Mouse (Mus musculus): ENCODE measurements around the gene Hccs. TPM values are rescaled to one million over a fixed set of nuclear protein-coding genes. Genes with fewer than 3 reads are reported as not detected.
"Not testable (repeated sequence)": the region's sequence is repeated elsewhere in the genome, so short reads cannot be mapped to it uniquely, and the experiment has no call there.

Gene Hccs
- 10 to 100 TPM; 65.2 to 69.3 TPM for total RNA-seq (2021)

- DNase-seq = peak; percentile 90
These were observed at the start of gene Hccs for GRCm38 (mm10) chrX:169319945-169320667. Gene Hccs, minus strand, starts transcription at chrX:169320372.

GRCm38 (mm10) chrX:169357146-169357772 lies 37.1 kb upstream of the Hccs start:
- DNase-seq = no peak

DNA sequence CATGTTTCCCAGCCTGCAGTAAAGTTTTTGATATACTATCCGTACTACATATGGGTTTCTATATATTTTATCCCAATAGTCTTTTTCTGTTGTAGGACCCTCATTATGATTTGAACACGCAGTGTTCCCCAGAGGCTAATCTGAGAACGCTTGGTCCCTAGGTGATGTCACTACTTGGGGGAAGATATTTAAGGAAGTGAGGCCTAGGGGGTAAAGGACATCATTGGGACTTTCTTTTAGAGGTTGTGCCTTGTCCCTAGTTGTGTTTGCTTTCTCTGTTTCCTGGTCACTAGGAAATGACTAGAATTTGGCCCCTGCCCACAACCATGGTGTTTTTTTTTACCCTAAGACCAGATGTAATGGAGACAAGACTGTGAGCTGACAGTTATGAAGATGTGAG lies 18.0 kb upstream of the Hccs start:
- no peak for DNase-seq

- no peak for DNase-seq
These were observed 17.4 kb upstream of the Hccs start for GRCm38 (mm10) chrX:169337559-169337958.

- peak; percentile 60 for DNase-seq
These were observed 12.1 kb upstream of the Hccs start for GRCm38 (mm10) chrX:169332264-169332663.

GRCm38 (mm10) chrX:169325929-169326595 lies 5.9 kb upstream of the Hccs start:
- DNase-seq = no peak

- not testable (repeated sequence) for DNase-seq
These were observed 465 bp upstream of the Hccs start for GRCm38 (mm10) chrX:169320668-169321005.

DNA sequence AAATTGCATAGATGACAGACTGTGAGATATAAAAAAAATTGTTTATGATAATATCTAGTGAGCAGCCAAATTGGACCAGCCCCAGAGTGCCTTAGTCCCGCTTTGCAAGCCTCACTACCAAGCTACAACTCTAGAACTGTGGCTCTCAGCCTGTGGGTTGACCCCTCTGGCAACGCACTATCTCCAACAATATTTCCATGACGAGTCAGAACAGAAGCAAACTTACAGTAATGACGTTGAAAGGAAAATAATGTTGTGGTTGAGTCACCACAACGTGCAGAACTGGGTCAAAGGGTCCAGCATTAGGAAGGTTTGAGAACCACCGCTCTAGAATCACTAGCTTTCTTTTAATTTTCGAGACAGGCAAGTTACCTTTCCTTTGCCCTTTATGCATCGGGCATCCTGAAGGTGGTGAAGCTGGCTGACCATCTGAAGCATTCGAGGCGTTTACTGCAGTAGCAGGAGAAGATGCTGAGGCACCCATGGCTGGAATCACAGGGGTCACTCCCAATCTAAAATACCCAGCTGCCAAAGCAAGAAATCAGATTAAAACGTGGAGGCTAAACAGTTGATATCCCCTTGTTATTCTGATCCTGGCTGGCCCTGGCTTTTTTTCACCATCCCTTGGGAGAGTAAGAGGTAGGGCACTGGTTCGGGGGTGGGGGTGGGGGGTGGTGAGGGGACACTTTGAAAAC lies 959 bp downstream of the Hccs start:
- peak; percentile 7 for DNase-seq

DNA sequence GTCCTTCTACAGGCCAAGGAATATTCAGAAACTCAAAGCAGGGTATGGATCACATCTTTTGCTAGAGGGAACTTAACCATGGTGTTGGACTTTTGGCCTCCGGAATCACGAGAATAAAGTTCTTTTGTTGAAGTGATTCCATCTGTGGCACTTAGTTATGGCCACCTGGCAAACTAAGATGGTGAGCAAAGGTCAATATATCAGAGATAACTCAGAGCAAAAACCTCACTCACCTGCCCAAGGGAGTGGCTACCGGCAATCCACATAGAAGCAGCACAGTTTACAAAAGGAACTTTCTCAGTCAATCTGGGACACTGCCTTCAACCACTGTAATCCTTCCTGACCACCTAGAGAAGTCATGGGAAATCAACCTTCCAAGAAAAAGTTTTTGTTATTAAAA lies 11.6 kb downstream of the Hccs start:
- DNase-seq = no peak

DNA sequence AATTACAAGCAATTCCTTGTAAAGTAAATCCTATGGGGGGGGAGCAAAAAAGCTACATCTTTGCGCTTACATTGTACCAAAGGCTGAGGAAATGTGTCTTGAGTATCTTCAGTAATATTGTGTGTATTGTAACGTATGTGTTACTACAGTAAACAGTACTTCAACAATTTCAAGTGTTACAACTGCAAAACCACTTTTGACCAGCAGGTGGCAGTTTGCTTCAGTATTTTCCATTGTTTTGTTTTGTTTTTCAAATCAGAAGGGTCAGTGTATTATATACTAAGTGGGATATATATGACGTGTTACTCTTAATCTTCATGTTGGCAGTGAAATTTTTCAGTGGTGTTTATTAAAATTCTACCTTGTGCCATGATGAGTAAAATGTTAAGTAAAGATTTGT lies 16.2 kb downstream of the Hccs start:
- peak; percentile 55 for DNase-seq

- DNase-seq = peak; percentile 22
These were observed 17.7 kb downstream of the Hccs start for GRCm38 (mm10) chrX:169302271-169303045.

- DNase-seq = peak; percentile 15
These were observed 20.6 kb downstream of the Hccs start for GRCm38 (mm10) chrX:169299579-169299978.

GRCm38 (mm10) chrX:169263433-169264172 lies 56.6 kb downstream of the Hccs start:
- no peak for DNase-seq

DNA sequence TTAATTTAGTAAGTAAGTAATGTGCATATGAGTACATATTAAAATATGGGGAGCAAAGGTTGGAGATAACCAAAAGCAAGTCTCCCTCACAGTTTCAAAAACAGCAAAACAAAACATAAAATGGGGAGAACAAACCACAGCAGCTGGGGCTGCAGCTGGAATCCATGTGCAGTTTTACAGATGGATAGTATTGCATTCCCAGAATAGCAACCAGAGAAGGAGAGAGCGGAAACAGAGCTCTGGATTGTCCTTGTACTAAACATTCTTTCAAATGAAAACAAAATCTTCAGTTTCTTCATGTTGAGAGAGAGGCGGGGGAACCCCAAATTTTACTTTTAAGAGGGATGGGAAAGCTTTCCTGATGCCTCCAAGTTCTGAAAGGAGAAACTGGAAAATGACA lies 58.0 kb downstream of the Hccs start:
- peak; percentile 5 for DNase-seq

GRCm38 (mm10) chrX:169261034-169261433 lies 59.1 kb downstream of the Hccs start:
- no peak for DNase-seq

DNA sequence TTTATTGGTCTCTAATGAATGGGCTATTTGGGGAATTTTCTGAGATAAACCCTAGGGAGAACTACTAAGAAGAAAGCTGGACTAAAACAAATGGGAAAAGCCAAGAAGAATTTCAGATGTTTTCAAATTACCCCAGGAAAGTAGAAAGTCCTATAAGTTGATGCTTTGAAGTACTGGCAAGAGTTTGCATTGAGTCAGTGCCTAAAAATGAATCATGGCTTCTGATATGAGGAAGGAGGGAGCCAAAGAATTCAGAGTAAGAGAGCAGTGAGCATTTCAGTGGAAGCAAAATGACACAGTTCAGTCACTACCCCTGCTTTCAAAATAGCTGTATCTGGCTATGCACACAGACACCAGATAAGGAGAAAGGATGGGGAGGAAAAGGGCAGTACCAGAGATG lies 63.4 kb downstream of the Hccs start:
- DNase-seq = no peak

GRCm38 (mm10) chrX:169255915-169256314 lies 64.3 kb downstream of the Hccs start:
- no peak for DNase-seq

DNA sequence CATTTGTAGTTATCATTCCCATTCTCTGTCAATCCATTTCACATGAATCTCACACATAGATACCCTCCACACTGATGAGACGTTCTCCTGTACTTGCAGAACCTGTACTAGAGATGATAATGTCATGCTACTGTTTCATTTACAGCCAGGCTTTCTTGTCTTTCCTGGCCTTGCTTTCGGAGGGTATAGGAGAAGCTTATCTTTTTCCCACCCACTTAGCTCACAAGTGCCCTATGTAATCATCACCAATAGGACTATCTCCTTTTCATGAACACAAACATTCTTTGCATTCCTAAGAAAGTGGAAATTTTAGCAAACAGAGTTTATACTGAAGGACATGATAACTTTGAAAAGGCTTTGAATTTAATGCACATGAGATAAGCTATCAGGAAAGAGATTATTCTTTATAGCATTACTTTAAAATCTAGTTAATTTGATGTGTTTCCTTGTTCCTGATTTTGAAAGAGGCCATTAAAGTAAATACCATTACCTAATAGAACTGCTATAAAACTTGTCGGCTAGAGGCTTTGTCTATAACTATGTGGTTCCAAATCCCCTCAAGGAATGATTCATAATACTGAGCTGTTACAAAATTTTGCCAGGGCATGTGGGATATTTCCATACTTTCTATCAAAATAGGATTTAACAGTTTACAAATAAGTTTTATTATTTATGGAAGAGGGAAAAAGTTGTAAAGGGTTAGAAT lies 97.7 kb downstream of the Hccs start:
- DNase-seq = no peak

DNA sequence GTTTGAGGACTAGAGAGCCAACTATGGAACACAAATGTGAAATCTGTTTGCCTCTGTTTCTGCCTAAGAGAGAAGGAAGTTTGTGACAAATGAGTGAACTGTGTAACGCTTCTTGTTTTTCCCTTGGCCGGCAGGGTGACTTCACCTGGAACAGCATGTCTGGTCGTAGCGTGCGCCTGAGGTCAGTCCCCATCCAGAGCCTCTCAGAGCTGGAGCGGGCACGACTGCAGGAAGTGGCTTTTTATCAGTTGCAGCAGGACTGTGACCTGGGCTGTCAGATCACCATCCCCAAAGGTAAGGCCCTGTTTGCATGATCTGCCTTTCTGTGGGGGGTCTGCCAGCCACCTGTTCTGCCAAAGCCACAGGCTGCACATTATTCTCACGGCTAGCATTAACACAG lies 100.1 kb downstream of the Hccs start:
- DNase-seq = no peak

DNA sequence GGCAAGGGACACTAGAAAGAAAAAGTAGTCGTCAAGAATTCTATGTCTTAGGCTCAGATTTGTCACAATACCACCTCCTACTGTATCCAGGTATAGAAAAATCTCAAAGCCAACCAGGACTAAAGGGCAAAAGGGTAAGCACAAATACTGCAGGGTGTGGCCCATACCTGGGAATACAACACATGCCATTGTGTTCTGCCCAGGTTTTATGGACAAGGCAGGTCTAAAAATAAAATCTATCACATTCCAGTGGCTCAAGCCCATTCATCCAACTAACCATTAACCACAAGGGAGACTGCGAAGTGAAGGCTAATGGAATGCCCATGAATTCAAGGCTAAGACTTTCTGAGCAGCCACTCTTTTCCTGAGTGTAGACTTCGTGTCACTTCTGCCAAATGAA lies 110.2 kb downstream of the Hccs start:
- no peak for DNase-seq
